Mouse (Mus musculus): ENCODE measurements around the gene Rai14. TPM values are rescaled to one million over a fixed set of nuclear protein-coding genes. Genes with fewer than 3 reads are reported as not detected.

Gene Rai14
- polyA plus RNA-seq, 1 experiment from 2014 or later: 80.9 TPM

DNA sequence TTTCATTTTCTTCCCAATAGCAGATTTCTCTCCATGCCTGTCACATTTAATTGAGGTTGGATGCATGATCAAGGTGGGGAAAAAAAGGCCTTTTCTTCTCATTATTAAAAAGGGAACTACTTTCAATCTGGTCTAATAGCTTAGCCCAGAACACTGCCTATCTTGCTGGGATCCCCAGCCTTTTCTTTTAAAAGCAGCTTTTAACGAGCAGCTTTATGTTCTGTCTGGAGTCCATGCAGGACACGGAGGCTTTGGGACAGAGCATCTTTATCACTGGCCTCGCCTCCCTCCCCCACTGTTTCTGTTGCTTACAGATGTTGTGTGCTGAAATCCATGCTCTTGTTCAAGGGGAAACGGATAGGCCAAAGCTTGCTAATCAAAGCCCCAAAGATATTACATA, 32.8 kb upstream of the Rai14 start:
- H3K9ac ChIP-seq (ENCODE audit: low read length): 0 out of 2 replicates have a peak overlapping the region, but pooled peaks have one; percentile 20
- ATAC-seq (ENCODE audit: low read depth): no peak
- WGBS: 33% methylated on average over 4 of the region's 4 CpGs
- H3K4me3 ChIP-seq (ENCODE audit: low read length): no peak overlapping the region
- H3K27ac ChIP-seq (ENCODE audit: low read length): peak overlapping the region; percentile 25
- no peaks in the 10 kb centered on the region for H3K36me3 ChIP-seq (ENCODE audit: control insufficient read depth, insufficient read depth, low read length)
- H3K4me1 ChIP-seq (replicated peaks; ENCODE audit: control insufficient read depth, insufficient read depth, low read length): peaks cover 9% of the 10 kb centered on the region
- no peaks in the 10 kb centered on the region for H3K27me3 ChIP-seq (ENCODE audit: control insufficient read depth, insufficient read depth, low read depth, low read length)
- H3K9me3 ChIP-seq (ENCODE audit: control insufficient read depth, low read length): no peaks in the 10 kb centered on the region
- H3K4me2 ChIP-seq (ENCODE audit: low read depth, low read length): no peak overlapping the region

GRCm38 (mm10) chr15:10746303-10747051, 32.1 kb upstream of the Rai14 start:
- H3K4me1 ChIP-seq (replicated peaks; ENCODE audit: control insufficient read depth, insufficient read depth, low read length): peaks cover 9% of the 10 kb centered on the region
- H3K9me3 ChIP-seq (ENCODE audit: control insufficient read depth, low read length): no peaks in the 10 kb centered on the region
- H3K27ac ChIP-seq (ENCODE audit: low read length): peak overlapping the region; percentile 5; the same call in 1 of the 2 replicates
- H3K4me2 ChIP-seq (ENCODE audit: low read depth, low read length): no peak overlapping the region
- no peak overlapping the region for H3K4me3 ChIP-seq (ENCODE audit: low read length)
- 78% methylated on average over 4 of the region's 4 CpGs for WGBS
- no peaks in the 10 kb centered on the region for H3K36me3 ChIP-seq (ENCODE audit: control insufficient read depth, insufficient read depth, low read length)
- peak; percentile 57 for ATAC-seq (ENCODE audit: low read depth)
- no peak overlapping the region for H3K9ac ChIP-seq (ENCODE audit: low read length)
- no peaks in the 10 kb centered on the region for H3K27me3 ChIP-seq (ENCODE audit: control insufficient read depth, insufficient read depth, low read depth, low read length)

- Histone ChIP-seq H3K4me1 (replicated peaks; ENCODE audit: control insufficient read depth, insufficient read depth, low read length) (peaks cover 20% of the 10 kb centered on the region), H3K9ac (ENCODE audit: low read length) (no peak overlapping the region), H3K27me3 (ENCODE audit: control insufficient read depth, insufficient read depth, low read depth, low read length) (no peaks in the 10 kb centered on the region), H3K27ac (ENCODE audit: low read length) (no peak overlapping the region), H3K36me3 (ENCODE audit: control insufficient read depth, insufficient read depth, low read length) (no peaks in the 10 kb centered on the region), H3K9me3 (ENCODE audit: control insufficient read depth, low read length) (no peaks in the 10 kb centered on the region), H3K4me2 (ENCODE audit: low read depth, low read length) (no peak overlapping the region), H3K4me3 (ENCODE audit: low read length) (no peak overlapping the region)
- 51% methylated on average over 6 of the region's 6 CpGs for WGBS
- ATAC-seq (ENCODE audit: low read depth): 0 out of 2 replicates have a peak, but pooled peaks have one; percentile 27
Measured at GRCm38 (mm10) chr15:10742441-10742840, 28.0 kb upstream of the Rai14 start.

GRCm38 (mm10) chr15:10739279-10739678, 24.9 kb upstream of the Rai14 start:
- H3K4me1 ChIP-seq (replicated peaks; ENCODE audit: control insufficient read depth, insufficient read depth, low read length): peaks cover 17% of the 10 kb centered on the region
- 7% methylated on average over 1 of the region's 1 CpGs for WGBS
- ATAC-seq (ENCODE audit: low read depth): no peak; the same call in 1 of the 2 replicates
- H3K9ac ChIP-seq (ENCODE audit: low read length): no peak overlapping the region
- no peak overlapping the region for H3K4me2 ChIP-seq (ENCODE audit: low read depth, low read length)
- H3K4me3 ChIP-seq (ENCODE audit: low read length): no peak overlapping the region
- H3K27ac ChIP-seq (ENCODE audit: low read length): peak overlapping the region; percentile 88
- no peaks in the 10 kb centered on the region for H3K36me3 ChIP-seq (ENCODE audit: control insufficient read depth, insufficient read depth, low read length)
- H3K27me3 ChIP-seq (ENCODE audit: control insufficient read depth, insufficient read depth, low read depth, low read length): no peaks in the 10 kb centered on the region
- H3K9me3 ChIP-seq (ENCODE audit: control insufficient read depth, low read length): no peaks in the 10 kb centered on the region

DNA sequence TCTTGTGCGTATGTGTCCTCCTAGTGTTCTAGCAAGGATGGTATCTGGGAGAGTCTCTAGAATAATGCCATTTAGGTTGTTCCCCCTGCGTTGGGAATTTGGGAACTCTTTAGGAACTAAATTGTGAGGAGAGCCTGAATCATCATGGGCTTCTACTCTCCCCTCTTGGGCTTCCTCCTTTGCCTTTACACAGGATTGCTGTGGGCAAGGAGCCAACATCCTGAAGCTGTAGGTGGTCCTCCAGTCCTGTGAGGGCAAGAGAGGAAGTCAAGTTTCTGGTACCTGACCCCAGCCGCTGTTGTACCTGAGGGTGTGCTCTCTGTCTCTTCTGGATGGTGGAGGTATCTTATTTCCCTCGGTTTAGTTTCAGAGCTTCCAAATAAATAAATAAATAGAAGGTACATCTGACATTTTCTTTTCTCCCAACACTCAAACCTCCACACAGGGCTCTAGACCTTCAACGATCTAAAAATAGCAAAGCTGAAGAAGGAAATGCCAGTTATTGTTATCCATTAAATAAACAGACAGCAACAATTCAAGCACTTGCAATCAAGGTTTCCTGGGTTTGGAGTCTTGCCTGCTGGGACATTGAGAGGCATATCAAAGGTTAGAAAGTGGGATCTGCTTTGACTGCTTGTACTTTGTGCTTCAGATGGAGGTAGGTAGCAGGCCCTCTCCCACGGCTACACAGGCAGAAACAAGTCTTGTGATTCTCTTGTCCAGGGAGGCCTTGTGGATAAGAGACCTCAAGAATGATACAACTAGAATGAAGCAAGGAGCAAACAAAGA, 24.1 kb upstream of the Rai14 start:
- 39% methylated on average over 6 of the region's 6 CpGs for WGBS
- peak overlapping the region; percentile 88 for H3K27ac ChIP-seq (ENCODE audit: low read length)
- H3K27me3 ChIP-seq (ENCODE audit: control insufficient read depth, insufficient read depth, low read depth, low read length): no peaks in the 10 kb centered on the region
- H3K9me3 ChIP-seq (ENCODE audit: control insufficient read depth, low read length): no peaks in the 10 kb centered on the region
- no peaks in the 10 kb centered on the region for H3K36me3 ChIP-seq (ENCODE audit: control insufficient read depth, insufficient read depth, low read length)
- H3K4me1 ChIP-seq (replicated peaks; ENCODE audit: control insufficient read depth, insufficient read depth, low read length): peaks cover 17% of the 10 kb centered on the region
- 0 out of 2 replicates have a peak overlapping the region, but pooled peaks have one; percentile 16 for H3K4me2 ChIP-seq (ENCODE audit: low read depth, low read length)
- no peak overlapping the region for H3K9ac ChIP-seq (ENCODE audit: low read length)
- no peak overlapping the region for H3K4me3 ChIP-seq (ENCODE audit: low read length)
- ATAC-seq (ENCODE audit: low read depth): peak; percentile 68

GRCm38 (mm10) chr15:10735948-10736347, 21.5 kb upstream of the Rai14 start:
- WGBS: 86% methylated on average over 4 of the region's 4 CpGs
- Histone ChIP-seq H3K27me3 (ENCODE audit: control insufficient read depth, insufficient read depth, low read depth, low read length) (no peaks in the 10 kb centered on the region), H3K4me3 (ENCODE audit: low read length) (no peak overlapping the region), H3K9me3 (ENCODE audit: control insufficient read depth, low read length) (no peaks in the 10 kb centered on the region), H3K4me2 (ENCODE audit: low read depth, low read length) (no peak overlapping the region), H3K4me1 (replicated peaks; ENCODE audit: control insufficient read depth, insufficient read depth, low read length) (peaks cover 14% of the 10 kb centered on the region), H3K27ac (ENCODE audit: low read length) (no peak overlapping the region), H3K9ac (ENCODE audit: low read length) (no peak overlapping the region), H3K36me3 (ENCODE audit: control insufficient read depth, insufficient read depth, low read length) (no peaks in the 10 kb centered on the region)
- no peak for ATAC-seq (ENCODE audit: low read depth)

- WGBS: 63% methylated on average over 8 of the region's 8 CpGs
- H3K4me1 ChIP-seq (replicated peaks; ENCODE audit: control insufficient read depth, insufficient read depth, low read length): peaks cover 14% of the 10 kb centered on the region
- no peak overlapping the region for H3K4me2 ChIP-seq (ENCODE audit: low read depth, low read length)
- H3K9me3 ChIP-seq (ENCODE audit: control insufficient read depth, low read length): no peaks in the 10 kb centered on the region
- no peak overlapping the region for H3K9ac ChIP-seq (ENCODE audit: low read length)
- no peak overlapping the region for H3K4me3 ChIP-seq (ENCODE audit: low read length)
- ATAC-seq (ENCODE audit: low read depth): no peak
- H3K27me3 ChIP-seq (ENCODE audit: control insufficient read depth, insufficient read depth, low read depth, low read length): no peaks in the 10 kb centered on the region
- no peaks in the 10 kb centered on the region for H3K36me3 ChIP-seq (ENCODE audit: control insufficient read depth, insufficient read depth, low read length)
- no peak overlapping the region for H3K27ac ChIP-seq (ENCODE audit: low read length)
Measured at GRCm38 (mm10) chr15:10735216-10735615, 20.8 kb upstream of the Rai14 start.

DNA sequence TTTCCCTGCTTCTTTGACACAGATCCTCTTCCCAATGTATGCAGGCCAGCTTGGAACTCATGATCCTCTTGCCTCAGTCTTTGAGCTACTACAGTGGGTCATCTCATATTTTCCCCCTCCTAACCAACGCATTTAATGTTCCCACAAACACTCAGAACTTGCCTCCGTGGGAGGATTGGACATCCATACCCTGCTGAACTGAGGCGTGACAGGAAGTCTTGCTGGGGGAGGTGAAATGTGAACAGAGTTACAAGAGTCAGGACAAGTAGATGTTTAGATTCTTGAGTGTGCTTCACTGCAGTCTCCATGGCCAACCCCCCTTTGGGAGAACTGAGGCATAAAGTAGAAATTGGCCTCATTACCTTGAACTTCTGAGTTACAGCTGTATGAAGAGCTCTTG, 17.0 kb upstream of the Rai14 start:
- H3K27me3 ChIP-seq (ENCODE audit: control insufficient read depth, insufficient read depth, low read depth, low read length): no peaks in the 10 kb centered on the region

GRCm38 (mm10) chr15:10726272-10726671, 11.8 kb upstream of the Rai14 start:
- Histone ChIP-seq H3K9me3 (ENCODE audit: control insufficient read depth, low read length) (no peaks in the 10 kb centered on the region), H3K36me3 (ENCODE audit: control insufficient read depth, insufficient read depth, low read length) (no peaks in the 10 kb centered on the region), H3K27me3 (ENCODE audit: control insufficient read depth, insufficient read depth, low read depth, low read length) (no peaks in the 10 kb centered on the region), H3K4me1 (replicated peaks; ENCODE audit: control insufficient read depth, insufficient read depth, low read length) (peaks cover 21% of the 10 kb centered on the region), H3K4me3 (ENCODE audit: low read length) (no peak overlapping the region), H3K27ac (ENCODE audit: low read length) (no peak overlapping the region), H3K9ac (ENCODE audit: low read length) (no peak overlapping the region), H3K4me2 (ENCODE audit: low read depth, low read length) (no peak overlapping the region)
- ATAC-seq (ENCODE audit: low read depth): no peak
- 44% methylated on average over 3 of the region's 3 CpGs for WGBS

More for the DNA sequence above, 17.0 kb upstream of the Rai14 start:
- Histone ChIP-seq H3K9me3 (ENCODE audit: control insufficient read depth, low read length) (no peaks in the 10 kb centered on the region), H3K27ac (ENCODE audit: low read length) (peak overlapping the region; percentile 15), H3K9ac (ENCODE audit: low read length) (no peak overlapping the region), H3K4me1 (replicated peaks; ENCODE audit: control insufficient read depth, insufficient read depth, low read length) (no peaks in the 10 kb centered on the region), H3K4me2 (ENCODE audit: low read depth, low read length) (no peak overlapping the region), H3K4me3 (ENCODE audit: low read length) (no peak overlapping the region), H3K36me3 (ENCODE audit: control insufficient read depth, insufficient read depth, low read length) (no peaks in the 10 kb centered on the region)
- peak; percentile 69 for ATAC-seq (ENCODE audit: low read depth)
- 33% methylated on average over 3 of the region's 3 CpGs for WGBS

All from lung, embryonic 16.5 days (tissue).